Mouse (Mus musculus) gastrocnemius, postnatal 14 days (tissue): ENCODE measurements around the gene Alpk1. TPM values are rescaled to one million over a fixed set of nuclear protein-coding genes. Genes with fewer than 3 reads are reported as not detected.
"Not testable (repeated sequence)": the region's sequence is repeated elsewhere in the genome, so short reads cannot be mapped to it uniquely, and the experiment has no call there.

Source experiments
- DNase-seq: peaks from one replicate; pipeline ENCODE4 v3.0.0; 2021; ENCODE audit warnings: mixed read lengths
- intact Hi-C: fragments of 180-260 bp; cut with DNase I; formaldehyde crosslinking; loops from one replicate; pipeline ENCODE4 v1.15.1; 2025; ENCODE audit warnings: low total_unique reads
- total RNA-seq, 2 experiments: library from RNA; stranded (reverse); gene quantifications; 2 replicates each; pipeline ENCODE4 v1.2.3; 2021

Gene Alpk1
- total RNA-seq, 2 experiments from 2014 or later: 0.93 to 1.7 TPM

- no peak for DNase-seq
- intact Hi-C loops: no loop called here
These were observed 11.6 kb upstream of the Alpk1 start for GRCm38 (mm10) chr3:127791595-127792561.

DNA sequence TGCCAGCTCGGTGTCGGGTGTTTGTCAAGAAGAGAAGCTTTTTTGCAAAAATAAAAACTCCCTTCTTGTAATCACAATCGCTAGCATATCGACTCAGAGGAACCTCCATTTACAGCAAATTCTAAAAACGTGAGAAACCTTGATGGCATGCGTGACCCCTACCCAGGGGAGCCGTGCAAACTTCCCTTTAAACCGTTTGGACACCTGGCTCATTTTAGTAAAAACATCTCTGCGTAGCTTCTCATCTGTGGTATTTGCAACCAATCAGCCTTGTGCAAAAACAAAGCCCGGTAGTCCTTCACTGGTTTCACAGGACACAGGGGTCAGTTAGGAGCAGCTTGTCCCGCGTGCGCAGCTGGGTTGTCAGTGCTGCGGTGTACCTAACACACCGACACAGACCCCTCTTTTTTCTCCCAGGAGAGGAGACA is 10.7 kb upstream of the Alpk1 start:
- intact Hi-C loops: no loop called here

DNA sequence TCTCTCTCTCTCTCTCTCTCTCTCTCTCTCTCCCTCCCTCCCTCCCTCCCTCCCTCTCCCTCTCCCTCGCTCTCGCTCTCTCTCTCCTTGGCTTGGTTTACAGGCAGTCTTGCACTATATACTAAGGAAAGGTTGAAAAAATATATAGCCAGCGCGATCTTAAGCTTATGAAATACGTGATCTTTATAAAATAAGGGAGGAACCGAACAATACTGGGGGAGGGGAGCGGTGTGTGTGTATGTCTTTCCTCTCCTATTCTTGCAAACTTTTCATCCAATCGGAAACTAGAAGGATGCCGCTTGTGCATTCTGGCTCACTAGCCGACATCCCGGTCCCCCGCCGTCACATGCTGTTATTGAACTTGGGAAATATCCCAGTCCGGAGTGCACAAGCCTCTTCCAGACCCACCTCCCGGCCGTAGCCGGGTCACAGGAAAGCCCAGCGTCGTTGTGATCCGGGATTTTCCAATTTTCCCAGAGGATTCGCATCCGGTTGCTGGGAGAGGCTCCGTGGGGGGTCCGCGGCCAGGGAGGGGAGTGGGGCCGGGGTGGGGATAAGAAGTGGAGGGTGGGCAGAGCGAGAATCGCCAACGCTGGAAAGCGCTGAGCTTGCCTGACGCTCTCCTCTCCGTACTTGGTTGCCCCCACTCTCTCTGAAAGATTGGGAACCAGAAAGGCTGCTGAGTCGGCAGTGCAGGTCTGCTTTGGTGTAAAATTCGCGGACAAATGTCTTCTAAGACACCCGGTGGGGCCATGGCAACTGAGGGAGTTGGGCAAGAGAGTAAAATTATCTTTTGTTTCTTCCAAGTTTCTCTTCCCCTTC is 10.1 kb upstream of the Alpk1 start:
- peak; percentile 18 for DNase-seq
- intact Hi-C loops: no loop called here

More for the DNA sequence above, 10.7 kb upstream of the Alpk1 start:
- DNase-seq: no peak

GRCm38 (mm10) chr3:127789500-127790191 is 9.3 kb upstream of the Alpk1 start, which contains the start of gene Tifa:
Gene Tifa (plus strand): TSS chr3:127789805.
- intact Hi-C loops: no loop called here
- peak; percentile 57 for DNase-seq

DNA sequence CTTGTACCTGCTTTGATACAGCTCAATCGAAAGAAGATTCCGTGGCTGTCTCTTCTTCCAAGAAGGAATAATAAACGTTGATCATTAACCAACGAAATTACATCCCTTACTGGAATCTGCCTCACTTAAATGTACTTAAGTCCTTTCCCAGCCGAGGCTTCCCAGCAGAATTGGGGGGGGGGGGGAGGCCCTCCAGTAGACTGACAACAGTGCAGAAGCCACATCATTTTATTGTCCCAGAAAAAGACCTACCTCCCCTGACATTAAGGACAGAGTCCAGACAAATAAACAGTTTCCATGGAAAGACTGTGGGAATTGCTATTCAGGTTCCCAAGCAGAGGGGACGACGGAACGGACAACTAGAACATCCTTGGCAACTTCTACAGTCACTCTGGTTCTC is 8.6 kb upstream of the Alpk1 start:
- DNase-seq: no peak
- intact Hi-C loops: no loop called here

DNA sequence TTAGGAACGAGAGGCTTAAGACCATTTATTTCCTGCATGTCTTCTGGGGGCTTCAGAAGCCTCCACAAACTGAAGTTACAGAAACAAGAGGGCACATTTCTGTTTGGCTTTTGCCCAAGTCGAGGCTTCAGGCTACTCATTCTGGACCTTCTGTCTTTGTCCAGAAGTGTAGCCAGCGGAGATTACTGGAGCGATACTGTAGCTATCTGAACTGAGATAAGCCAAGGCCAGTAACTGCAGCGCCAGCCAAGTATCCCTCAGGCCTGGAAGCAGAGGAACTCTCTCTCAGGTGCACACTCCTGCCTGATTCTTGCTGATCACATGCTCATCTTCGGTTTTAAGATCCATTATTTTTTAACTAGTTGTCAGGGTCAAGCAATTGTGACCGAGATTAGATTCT is 7.7 kb upstream of the Alpk1 start:
- DNase-seq: no peak
- intact Hi-C loops: no loop called here

DNA sequence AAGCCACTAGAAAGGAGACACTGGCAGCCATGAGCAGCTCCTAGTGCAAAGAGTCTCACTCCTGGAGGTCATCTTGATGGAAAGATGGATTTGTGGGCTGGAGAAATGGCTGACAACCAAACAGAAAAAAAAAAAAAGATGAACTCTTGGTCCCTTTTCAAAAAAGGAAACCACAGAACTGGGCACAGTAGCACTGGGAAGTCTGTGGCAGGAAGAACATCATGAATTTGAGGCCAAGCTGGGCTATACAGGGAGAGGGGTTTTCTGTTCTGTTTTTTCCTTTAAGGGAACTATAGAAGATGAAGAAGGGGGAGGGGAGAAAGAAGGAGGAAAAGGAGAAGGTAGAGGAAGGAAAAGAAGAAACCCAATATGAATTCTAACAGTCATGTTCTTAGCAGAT is 6.7 kb upstream of the Alpk1 start:
- no peak for DNase-seq
- intact Hi-C loops: no loop called here

DNA sequence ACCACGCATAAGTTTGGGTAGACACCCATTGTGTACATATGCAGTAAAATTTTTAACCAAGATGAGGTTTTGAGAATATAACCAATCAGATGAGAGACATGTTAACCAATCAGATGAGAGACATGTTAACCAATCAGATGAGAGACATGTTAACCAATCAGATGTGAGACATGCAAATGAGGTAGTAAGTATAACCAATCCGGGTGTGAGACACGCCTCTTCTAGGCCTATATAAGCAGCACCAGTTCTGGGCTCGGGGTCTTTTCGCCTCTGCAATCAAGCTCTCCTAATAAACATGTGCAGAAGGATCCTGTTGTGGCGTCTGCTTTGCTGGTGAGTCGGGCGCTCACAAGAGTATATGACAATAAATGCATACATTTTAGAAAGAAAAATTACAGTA is 3.4 kb upstream of the Alpk1 start:
- DNase-seq, intact Hi-C loops: not testable (repeated sequence)

GRCm38 (mm10) chr3:127782921-127783320 is 2.6 kb upstream of the Alpk1 start:
- intact Hi-C loops: no loop called here
- DNase-seq: no peak

DNA sequence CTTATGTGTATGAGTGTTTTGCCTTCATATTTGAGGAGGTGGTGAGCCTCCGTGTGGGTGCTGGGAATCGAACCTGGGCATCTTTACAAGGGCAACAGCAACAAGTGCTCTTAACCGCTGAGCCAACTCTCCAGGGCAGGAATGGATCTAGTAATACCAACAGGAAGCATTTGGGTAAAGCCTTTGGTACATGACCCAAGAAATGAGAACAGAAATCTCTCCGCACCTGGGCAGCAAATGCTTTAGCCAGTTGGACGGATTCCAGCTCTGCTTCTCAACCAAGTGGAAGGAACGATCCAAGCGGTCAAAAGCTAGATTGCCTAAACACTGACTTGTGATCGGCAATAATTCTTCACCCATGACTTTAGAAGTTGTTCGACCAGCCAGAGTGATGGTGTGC is 594 bp upstream of the Alpk1 start:
- intact Hi-C loops: no loop called here
- DNase-seq: no peak

- intact Hi-C loops: loop anchor here (10.0 kb wide), 1 partner anchor 176 kb away; no protein-coding TSS in a partner anchor
- DNase-seq: no peak
These were observed 11.2 kb downstream of the Alpk1 start for GRCm38 (mm10) chr3:127769146-127769545.

DNA sequence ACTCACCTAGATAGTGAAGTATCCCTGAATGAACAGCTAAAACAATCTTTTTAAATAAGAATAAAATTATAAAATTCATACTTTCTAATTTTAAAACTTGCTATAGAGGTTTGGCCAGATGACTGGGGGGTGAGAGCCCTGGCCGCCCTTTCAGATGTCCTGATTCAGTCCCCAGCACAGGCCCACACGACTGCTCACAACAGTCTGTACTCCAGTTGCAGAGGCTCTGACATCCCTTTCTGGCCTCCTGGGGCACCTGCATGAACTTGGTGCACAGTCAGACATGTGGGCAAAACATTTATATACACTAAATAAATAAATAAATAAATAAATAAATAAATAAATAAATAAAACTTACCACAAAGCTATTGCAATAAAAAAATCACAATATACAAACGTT is 14.4 kb downstream of the Alpk1 start:
- intact Hi-C loops: loop anchor here (10.0 kb wide), 1 partner anchor 179 kb away; no protein-coding TSS in a partner anchor
- DNase-seq: no peak

- intact Hi-C loops: loop anchor here (10.0 kb wide), 1 partner anchor 180 kb away; no protein-coding TSS in a partner anchor
- DNase-seq: no peak
These were observed 15.8 kb downstream of the Alpk1 start for GRCm38 (mm10) chr3:127764541-127764940.

DNA sequence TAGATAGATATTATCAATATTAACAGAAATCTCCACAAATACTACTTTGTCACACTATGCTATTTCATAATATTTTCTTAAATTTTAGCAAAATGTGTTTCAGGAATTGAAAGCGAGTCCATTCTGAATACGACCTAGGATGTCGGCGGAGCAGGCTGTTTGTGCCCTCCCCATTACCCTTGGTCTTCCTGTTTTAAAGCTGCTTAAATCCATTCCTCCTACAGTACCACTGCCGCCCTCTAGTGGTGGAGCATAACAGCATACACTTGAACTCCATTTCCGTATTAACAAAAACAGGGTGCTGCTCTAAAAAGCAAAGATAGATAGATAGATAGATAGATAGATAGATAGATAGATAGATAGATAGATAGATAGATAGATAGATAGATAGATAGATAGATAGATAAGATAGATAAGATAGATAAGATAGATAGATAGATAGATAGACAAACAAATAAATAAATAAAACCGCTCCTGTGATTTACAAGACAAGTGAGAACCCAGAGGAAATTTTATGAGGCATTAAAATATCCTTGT is 17.2 kb downstream of the Alpk1 start:
- DNase-seq: peak; percentile 78
- intact Hi-C loops: loop anchor here (10.0 kb wide), 1 partner anchor 182 kb away; no protein-coding TSS in a partner anchor

- DNase-seq: no peak
- intact Hi-C loops: loop anchor here (10.0 kb wide), 1 partner anchor 182 kb away; no protein-coding TSS in a partner anchor
These were observed 17.9 kb downstream of the Alpk1 start for GRCm38 (mm10) chr3:127762403-127762802.

DNA sequence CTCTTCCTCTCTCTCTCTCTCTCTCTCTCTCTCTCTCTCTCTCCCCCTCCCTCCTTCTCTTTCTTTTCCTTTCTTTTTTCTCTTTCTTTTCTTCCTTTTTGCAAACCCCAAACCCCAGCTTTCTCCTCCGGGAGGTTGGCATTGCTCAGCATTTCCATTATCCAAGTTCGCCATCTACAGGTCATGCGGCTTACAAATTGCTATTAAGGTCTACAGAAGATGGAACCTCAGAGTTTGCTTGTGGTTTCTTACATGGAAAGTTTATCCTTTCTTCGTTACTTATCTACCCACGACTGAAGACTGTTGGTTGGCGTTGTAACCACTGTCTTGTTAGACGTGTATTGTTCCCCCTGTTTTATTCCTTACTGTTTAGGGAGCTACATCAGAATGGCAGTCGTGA is 21.1 kb downstream of the Alpk1 start:
- no peak for DNase-seq
- intact Hi-C loops: loop anchor here (5.0 kb wide), 1 partner anchor 132 kb away; no protein-coding TSS in a partner anchor

DNA sequence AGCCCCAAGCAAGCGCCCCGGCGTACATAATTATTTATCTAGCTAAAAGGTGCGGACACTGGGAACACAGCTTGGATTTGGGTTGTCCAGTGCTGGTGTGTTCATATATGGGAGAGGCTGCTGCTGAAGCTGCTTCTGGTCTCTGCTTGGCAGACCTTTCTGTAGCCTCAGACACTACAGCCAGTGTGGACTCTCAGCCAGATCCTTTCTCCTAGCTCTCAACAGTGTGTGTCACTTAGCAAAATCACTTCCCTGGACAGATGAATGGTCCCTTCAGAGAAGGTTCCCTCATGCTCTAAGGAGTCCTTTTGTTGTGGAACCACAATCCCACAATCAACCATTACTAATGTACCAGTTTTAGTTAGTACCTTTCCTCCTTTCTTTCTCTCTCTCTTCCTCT is 21.5 kb downstream of the Alpk1 start:
- no peak for DNase-seq
- intact Hi-C loops: loop anchor here (5.0 kb wide), 1 partner anchor 132 kb away; no protein-coding TSS in a partner anchor

DNA sequence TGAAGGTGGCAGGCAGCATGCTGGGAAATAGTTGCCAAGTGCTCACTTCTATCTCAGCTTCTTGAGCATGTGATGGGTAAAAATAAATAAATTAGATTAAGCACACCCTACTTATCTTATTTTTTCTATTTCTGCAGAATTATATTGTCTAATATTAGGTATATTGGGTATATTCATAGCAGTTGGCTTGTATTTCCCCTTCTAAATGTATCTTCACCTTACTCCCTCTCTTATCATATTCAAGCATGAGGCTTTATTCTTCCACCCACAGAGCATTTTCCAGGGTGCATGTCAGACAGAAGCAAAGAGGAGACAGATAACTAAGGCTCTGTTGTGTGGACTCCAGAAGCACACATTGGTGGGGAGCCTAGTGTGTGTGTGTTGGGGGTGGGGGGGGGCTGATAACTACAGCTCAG is 22.4 kb downstream of the Alpk1 start:
- intact Hi-C loops: loop anchor here (5.0 kb wide), 1 partner anchor 131 kb away; no protein-coding TSS in a partner anchor
- DNase-seq: no peak

GRCm38 (mm10) chr3:127756458-127756857 is 23.9 kb downstream of the Alpk1 start:
- DNase-seq: no peak
- intact Hi-C loops: loop anchor here (5.0 kb wide), 1 partner anchor 129 kb away; no protein-coding TSS in a partner anchor
